Comparison of ENCODE assay signal across 11 mouse cellular contexts in genomic region chr2:154440453-154440852, GRCm38 (mm10).
"Had no signal": no experiment of that assay in that cellular context is flagged by ENCODE, and none has a peak within 500 bp of the region (broad histone marks: within the 10 kb centered on the region; RNA-seq: fewer than 3 reads in every experiment).

No protein-coding gene starts in this region.

- H3K27ac ChIP-seq: kidney, postnatal 0 days; limb, embryonic 15.5 days; liver, embryonic 12.5 days; midbrain, embryonic 12.5 days had no signal

- H3K9ac ChIP-seq: limb, embryonic 15.5 days; liver, embryonic 12.5 days; lung, embryonic 14.5 days; midbrain, embryonic 12.5 days had no signal

- ATAC-seq: liver, embryonic 12.5 days; midbrain, embryonic 16.5 days had no signal

- H3K9me3 ChIP-seq: limb, embryonic 15.5 days; liver, embryonic 12.5 days had no signal

- H3K4me3 ChIP-seq: limb, embryonic 15.5 days; liver, embryonic 12.5 days; midbrain, embryonic 12.5 days had no signal

- DNase-seq: kidney, postnatal 36 days; layer of hippocampus, adult 9-11 months; layer of hippocampus, postnatal 36 days; lung, embryonic 14.5 days; right cerebral cortex, postnatal 14 days; thymus, postnatal 4 days had no signal

- H3K4me2 ChIP-seq: limb, embryonic 15.5 days; liver, embryonic 12.5 days; lung, embryonic 14.5 days had no signal

- H3K27me3 ChIP-seq: limb, embryonic 15.5 days; liver, embryonic 12.5 days; midbrain, embryonic 12.5 days had no signal
